Mouse (Mus musculus): ENCODE data around the gene Fcrlb. TPM values are rescaled to one million over a fixed set of nuclear protein-coding genes. Genes with fewer than 3 reads are reported as not detected.

The Fcrlb gene
- polyA plus RNA-seq, 1 experiment = 1.9 TPM

- no peak overlapping the region for H3K27ac ChIP-seq (ENCODE audit: insufficient read depth, low read length)
- no peak for TF ChIP-seq CTCF (IDR thresholded peaks at IDR 0.05; ENCODE audit: borderline replicate concordance, insufficient read depth, low read depth, low read length)
- TF ChIP-seq POLR2A (IDR thresholded peaks at IDR 0.05; ENCODE audit: borderline replicate concordance, insufficient read depth, low read length) = no peak
- WGBS = 55% methylated on average over 6 of the region's 6 CpGs
- H3K27me3 ChIP-seq (ENCODE audit: control insufficient read depth, insufficient read depth, low read length) = no peaks in the 10 kb centered on the region
- no peak for DNase-seq
- no peak overlapping the region for H3K4me3 ChIP-seq (replicated peaks; ENCODE audit: insufficient read depth, low read depth, low read length)
- H3K4me1 ChIP-seq (ENCODE audit: control insufficient read depth, insufficient read depth, low read length) = no peaks in the 10 kb centered on the region
Observed at GRCm38 (mm10) chr1:170926941-170927340, 14.2 kb upstream of the Fcrlb start.

- WGBS = 88% methylated on average over 6 of the region's 6 CpGs
- no peak overlapping the region for H3K4me3 ChIP-seq (replicated peaks; ENCODE audit: insufficient read depth, low read depth, low read length)
- TF ChIP-seq POLR2A (IDR thresholded peaks at IDR 0.05; ENCODE audit: borderline replicate concordance, insufficient read depth, low read length) = no peak
- no peak for TF ChIP-seq CTCF (IDR thresholded peaks at IDR 0.05; ENCODE audit: borderline replicate concordance, insufficient read depth, low read depth, low read length)
- DNase-seq = no peak
- no peaks in the 10 kb centered on the region for H3K27me3 ChIP-seq (ENCODE audit: control insufficient read depth, insufficient read depth, low read length)
- H3K27ac ChIP-seq (ENCODE audit: insufficient read depth, low read length) = no peak overlapping the region
- H3K4me1 ChIP-seq (ENCODE audit: control insufficient read depth, insufficient read depth, low read length) = no peaks in the 10 kb centered on the region
Observed at GRCm38 (mm10) chr1:170924485-170924884, 11.7 kb upstream of the Fcrlb start.

GRCm38 (mm10) chr1:170919308-170919707 lies 6.6 kb upstream of the Fcrlb start:
- no peak overlapping the region for H3K27ac ChIP-seq (ENCODE audit: insufficient read depth, low read length)

GRCm38 (mm10) chr1:170915657-170916056 lies 2.9 kb upstream of the Fcrlb start:
- TF ChIP-seq POLR2A (IDR thresholded peaks at IDR 0.05; ENCODE audit: borderline replicate concordance, insufficient read depth, low read length) = no peak
- TF ChIP-seq CTCF (IDR thresholded peaks at IDR 0.05; ENCODE audit: borderline replicate concordance, insufficient read depth, low read depth, low read length) = no peak
- WGBS = 20% methylated on average over 5 of the region's 5 CpGs
- Histone ChIP-seq H3K27ac (ENCODE audit: insufficient read depth, low read length) (no peak overlapping the region), H3K27me3 (ENCODE audit: control insufficient read depth, insufficient read depth, low read length) (no peaks in the 10 kb centered on the region), H3K4me1 (ENCODE audit: control insufficient read depth, insufficient read depth, low read length) (no peaks in the 10 kb centered on the region), H3K4me3 (replicated peaks; ENCODE audit: insufficient read depth, low read depth, low read length) (no peak overlapping the region)
- DNase-seq = no peak

More at GRCm38 (mm10) chr1:170919308-170919707, 6.6 kb upstream of the Fcrlb start:
- 92% methylated on average over 8 of the region's 8 CpGs for WGBS
- Histone ChIP-seq H3K27me3 (ENCODE audit: control insufficient read depth, insufficient read depth, low read length) (no peaks in the 10 kb centered on the region), H3K4me1 (ENCODE audit: control insufficient read depth, insufficient read depth, low read length) (no peaks in the 10 kb centered on the region), H3K4me3 (replicated peaks; ENCODE audit: insufficient read depth, low read depth, low read length) (no peak overlapping the region)
- no peak for DNase-seq
- TF ChIP-seq CTCF (IDR thresholded peaks at IDR 0.05; ENCODE audit: borderline replicate concordance, insufficient read depth, low read depth, low read length) = no peak
- no peak for TF ChIP-seq POLR2A (IDR thresholded peaks at IDR 0.05; ENCODE audit: borderline replicate concordance, insufficient read depth, low read length)

- Histone ChIP-seq H3K27me3 (ENCODE audit: control insufficient read depth, insufficient read depth, low read length) (no peaks in the 10 kb centered on the region), H3K4me1 (ENCODE audit: control insufficient read depth, insufficient read depth, low read length) (no peaks in the 10 kb centered on the region), H3K4me3 (replicated peaks; ENCODE audit: insufficient read depth, low read depth, low read length) (no peak overlapping the region), H3K27ac (ENCODE audit: insufficient read depth, low read length) (no peak overlapping the region)
- DNase-seq = no peak
- no peak for TF ChIP-seq CTCF (IDR thresholded peaks at IDR 0.05; ENCODE audit: borderline replicate concordance, insufficient read depth, low read depth, low read length)
- WGBS = 78% methylated on average over 11 of the region's 11 CpGs
Observed at GRCm38 (mm10) chr1:170911907-170912660, 657 bp downstream of the Fcrlb start.

- no peak for TF ChIP-seq CTCF (IDR thresholded peaks at IDR 0.05; ENCODE audit: borderline replicate concordance, insufficient read depth, low read depth, low read length)
Observed at GRCm38 (mm10) chr1:170908341-170908740, 4.4 kb downstream of the Fcrlb start.

GRCm38 (mm10) chr1:170907456-170908191 lies 5.1 kb downstream of the Fcrlb start:
- no peaks in the 10 kb centered on the region for H3K4me1 ChIP-seq (ENCODE audit: control insufficient read depth, insufficient read depth, low read length)
- peak overlapping the region; percentile 38 for H3K27ac ChIP-seq (ENCODE audit: insufficient read depth, low read length)
- DNase-seq = peak; percentile 58 to 72
- no peak for TF ChIP-seq CTCF (IDR thresholded peaks at IDR 0.05; ENCODE audit: borderline replicate concordance, insufficient read depth, low read depth, low read length)
- TF ChIP-seq POLR2A (IDR thresholded peaks at IDR 0.05; ENCODE audit: borderline replicate concordance, insufficient read depth, low read length) = no peak
- H3K27me3 ChIP-seq (ENCODE audit: control insufficient read depth, insufficient read depth, low read length) = no peaks in the 10 kb centered on the region
- H3K4me3 ChIP-seq (replicated peaks; ENCODE audit: insufficient read depth, low read depth, low read length) = peak overlapping the region; percentile 73
- under 1% methylated on average over 71 of the region's 71 CpGs for WGBS

More at GRCm38 (mm10) chr1:170908341-170908740, 4.4 kb downstream of the Fcrlb start:
- H3K4me3 ChIP-seq (replicated peaks; ENCODE audit: insufficient read depth, low read depth, low read length) = peak overlapping the region; percentile 73
- H3K27me3 ChIP-seq (ENCODE audit: control insufficient read depth, insufficient read depth, low read length) = no peaks in the 10 kb centered on the region
- DNase-seq = peak; percentile 52 to 54
- H3K4me1 ChIP-seq (ENCODE audit: control insufficient read depth, insufficient read depth, low read length) = no peaks in the 10 kb centered on the region
- no peak overlapping the region for H3K27ac ChIP-seq (ENCODE audit: insufficient read depth, low read length)
- 3% methylated on average over 21 of the region's 21 CpGs for WGBS

- 21% methylated on average over 11 of the region's 11 CpGs for WGBS
Observed at GRCm38 (mm10) chr1:170907111-170907455, 5.7 kb downstream of the Fcrlb start.

More at GRCm38 (mm10) chr1:170907111-170907455, 5.7 kb downstream of the Fcrlb start:
- no peak overlapping the region for H3K27ac ChIP-seq (ENCODE audit: insufficient read depth, low read length)
- TF ChIP-seq POLR2A (IDR thresholded peaks at IDR 0.05; ENCODE audit: borderline replicate concordance, insufficient read depth, low read length) (no peak), CTCF (IDR thresholded peaks at IDR 0.05; ENCODE audit: borderline replicate concordance, insufficient read depth, low read depth, low read length) (no peak)
- DNase-seq = no peak
- peak overlapping the region; percentile 73 for H3K4me3 ChIP-seq (replicated peaks; ENCODE audit: insufficient read depth, low read depth, low read length)
- H3K27me3 ChIP-seq (ENCODE audit: control insufficient read depth, insufficient read depth, low read length) = no peaks in the 10 kb centered on the region
- no peaks in the 10 kb centered on the region for H3K4me1 ChIP-seq (ENCODE audit: control insufficient read depth, insufficient read depth, low read length)

All from cerebellum, adult 2 months (tissue).